Mouse (Mus musculus): ENCODE measurements around the gene Vtn. TPM values are rescaled to one million over a fixed set of nuclear protein-coding genes. Genes with fewer than 3 reads are reported as not detected.
"Not testable (repeated sequence)": the region's sequence is repeated elsewhere in the genome, so short reads cannot be mapped to it uniquely, and the experiment has no call there.

The Vtn gene
- polyA plus RNA-seq, 1 experiment from 2014 or later: 115 TPM

DNA sequence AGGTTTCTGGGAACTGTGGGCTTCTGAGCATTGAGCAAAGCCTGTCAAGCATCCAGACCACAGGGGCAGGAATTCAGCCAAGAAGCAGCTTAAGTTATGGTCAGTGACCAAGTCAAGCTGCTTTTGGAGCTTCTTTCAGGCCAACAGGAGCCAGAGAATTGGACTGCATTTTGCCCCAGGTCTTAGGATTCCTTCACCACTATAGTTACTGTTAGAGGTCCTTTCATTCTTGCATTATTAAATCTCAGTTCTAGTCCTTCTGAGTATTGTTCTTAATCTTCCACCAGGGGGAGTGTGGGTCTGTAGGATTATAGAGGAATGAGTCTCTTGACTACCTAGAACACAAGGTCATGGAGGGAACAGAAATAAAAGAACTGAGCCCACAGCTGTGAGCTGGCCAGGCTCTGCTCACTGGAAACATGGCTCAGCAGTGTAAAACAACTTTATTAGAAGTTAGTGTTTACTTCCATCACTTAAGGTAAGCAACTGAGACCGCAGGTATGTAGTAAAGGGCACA lies 23.6 kb downstream of the Vtn start:
- 86% methylated on average over 1 of the region's 1 CpGs for WGBS
- H3K27me3 ChIP-seq (ENCODE audit: control insufficient read depth, insufficient read depth, low read depth, low read length): no peaks in the 10 kb centered on the region
- no peak overlapping the region for H3K4me2 ChIP-seq (ENCODE audit: low read length)
- no peak for ATAC-seq
- H3K4me3 ChIP-seq (ENCODE audit: low read depth, low read length): no peak overlapping the region
- H3K9ac ChIP-seq (ENCODE audit: low read depth, low read length): no peak overlapping the region
- no peaks in the 10 kb centered on the region for H3K4me1 ChIP-seq (ENCODE audit: control insufficient read depth, insufficient read depth, low read length)
- H3K9me3 ChIP-seq (replicated peaks; ENCODE audit: control insufficient read depth, low read length, poor library complexity, severe bottlenecking): no peaks in the 10 kb centered on the region
- peaks cover 58% of the 10 kb centered on the region for H3K36me3 ChIP-seq (ENCODE audit: control insufficient read depth, insufficient read depth, low read length)
- no peak overlapping the region for H3K27ac ChIP-seq (ENCODE audit: low read length)

DNA sequence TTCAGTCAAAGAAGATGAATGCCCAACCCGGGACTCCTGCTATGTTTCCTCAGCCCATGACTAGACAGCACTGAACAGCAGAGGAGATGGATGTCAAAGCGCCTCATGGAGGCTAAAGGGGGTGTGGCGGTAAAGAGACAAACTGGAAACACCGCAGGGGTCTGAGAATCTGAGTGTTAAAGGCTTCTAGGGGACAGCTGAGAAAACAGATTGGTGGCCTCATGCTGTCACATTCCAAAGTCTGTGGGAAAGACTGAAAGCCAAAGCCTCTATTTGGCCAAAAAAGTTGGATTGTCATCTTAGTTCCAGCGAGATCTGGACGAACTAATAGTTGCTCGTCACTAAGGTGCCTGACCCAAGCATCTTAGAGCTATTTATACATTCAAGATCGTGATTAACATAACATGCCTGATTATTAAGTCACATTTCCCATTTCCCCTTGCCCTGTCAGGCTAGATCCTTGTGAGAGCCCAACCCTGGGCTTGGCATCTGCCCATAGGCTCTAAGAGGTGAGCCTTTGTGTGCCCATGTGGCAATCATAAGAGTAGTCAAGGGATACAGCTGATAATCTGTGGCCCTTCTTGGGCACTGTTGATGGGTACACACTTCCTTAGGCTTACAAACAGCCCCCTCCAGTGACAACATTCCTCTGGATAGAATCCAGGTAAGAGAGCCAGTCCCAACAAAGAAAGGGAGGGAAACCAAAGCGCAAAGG lies 24.5 kb downstream of the Vtn start:
- 80% methylated on average over 9 of the region's 9 CpGs for WGBS
- H3K27ac ChIP-seq (ENCODE audit: low read length): no peak overlapping the region
- H3K27me3 ChIP-seq (ENCODE audit: control insufficient read depth, insufficient read depth, low read depth, low read length): no peaks in the 10 kb centered on the region
- peaks cover 65% of the 10 kb centered on the region for H3K36me3 ChIP-seq (ENCODE audit: control insufficient read depth, insufficient read depth, low read length)
- ATAC-seq: no peak
- H3K4me1 ChIP-seq (ENCODE audit: control insufficient read depth, insufficient read depth, low read length): no peaks in the 10 kb centered on the region
- H3K4me2 ChIP-seq (ENCODE audit: low read length): no peak overlapping the region
- H3K9me3 ChIP-seq (replicated peaks; ENCODE audit: control insufficient read depth, low read length, poor library complexity, severe bottlenecking): no peaks in the 10 kb centered on the region
- no peak overlapping the region for H3K4me3 ChIP-seq (ENCODE audit: low read depth, low read length)
- H3K9ac ChIP-seq (ENCODE audit: low read depth, low read length): no peak overlapping the region

DNA sequence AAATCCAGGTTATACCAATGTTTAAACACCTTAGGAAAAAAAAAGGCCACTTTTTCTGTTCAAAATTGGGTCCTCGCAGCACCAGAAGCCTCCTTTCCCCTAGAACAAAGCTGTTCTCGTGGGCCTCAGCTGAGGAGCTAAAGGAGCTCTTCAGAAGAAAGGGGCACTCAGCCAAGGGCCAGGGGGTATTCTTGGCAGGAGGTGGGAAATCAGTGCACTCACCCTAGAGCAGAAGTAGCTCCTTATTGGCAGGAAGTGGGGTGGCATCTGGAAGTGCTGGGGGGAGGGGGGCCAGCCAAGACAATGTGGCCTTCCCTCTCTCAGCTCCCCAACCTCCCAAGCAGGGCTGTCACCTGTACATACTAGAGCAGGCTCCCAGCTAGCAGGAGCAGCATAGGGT lies 25.9 kb downstream of the Vtn start:
- H3K36me3 ChIP-seq (ENCODE audit: control insufficient read depth, insufficient read depth, low read length): peaks cover 77% of the 10 kb centered on the region
- H3K4me1 ChIP-seq (ENCODE audit: control insufficient read depth, insufficient read depth, low read length): no peaks in the 10 kb centered on the region
- H3K9ac ChIP-seq (ENCODE audit: low read depth, low read length): no peak overlapping the region
- H3K9me3 ChIP-seq (replicated peaks; ENCODE audit: control insufficient read depth, low read length, poor library complexity, severe bottlenecking): no peaks in the 10 kb centered on the region
- no peaks in the 10 kb centered on the region for H3K27me3 ChIP-seq (ENCODE audit: control insufficient read depth, insufficient read depth, low read depth, low read length)
- WGBS: 84% methylated on average over 2 of the region's 2 CpGs
- no peak overlapping the region for H3K4me3 ChIP-seq (ENCODE audit: low read depth, low read length)
- no peak overlapping the region for H3K27ac ChIP-seq (ENCODE audit: low read length)
- ATAC-seq: no peak
- H3K4me2 ChIP-seq (ENCODE audit: low read length): no peak overlapping the region

DNA sequence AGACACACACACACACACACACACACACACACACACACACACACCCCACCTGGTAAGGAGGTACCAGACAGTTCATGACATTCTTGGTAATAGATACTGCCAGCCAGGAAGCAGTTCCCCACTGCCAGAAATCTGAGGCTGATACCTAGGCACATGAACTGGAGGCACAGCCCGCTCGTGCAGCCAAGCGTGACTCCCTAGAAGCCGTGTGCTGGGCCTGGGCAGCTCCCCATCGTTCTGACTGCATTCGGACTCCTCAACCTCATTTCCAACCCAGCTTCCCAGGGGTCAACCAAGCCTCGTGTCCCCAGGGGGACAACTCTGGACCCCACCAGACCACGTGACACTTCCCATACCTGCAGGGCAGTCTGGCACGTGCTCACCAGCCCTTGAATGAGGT lies 29.8 kb downstream of the Vtn start:
- H3K4me1 ChIP-seq (ENCODE audit: control insufficient read depth, insufficient read depth, low read length): no peaks in the 10 kb centered on the region
- H3K36me3 ChIP-seq (ENCODE audit: control insufficient read depth, insufficient read depth, low read length): peaks cover 55% of the 10 kb centered on the region
- no peaks in the 10 kb centered on the region for H3K27me3 ChIP-seq (ENCODE audit: control insufficient read depth, insufficient read depth, low read depth, low read length)
- H3K9me3 ChIP-seq (replicated peaks; ENCODE audit: control insufficient read depth, low read length, poor library complexity, severe bottlenecking): no peaks in the 10 kb centered on the region
- 78% methylated on average over 9 of the region's 9 CpGs for WGBS
- H3K4me2 ChIP-seq (ENCODE audit: low read length): no peak overlapping the region
- H3K27ac ChIP-seq (ENCODE audit: low read length): no peak overlapping the region
- no peak for ATAC-seq
- H3K9ac ChIP-seq (ENCODE audit: low read depth, low read length): no peak overlapping the region
- no peak overlapping the region for H3K4me3 ChIP-seq (ENCODE audit: low read depth, low read length)

DNA sequence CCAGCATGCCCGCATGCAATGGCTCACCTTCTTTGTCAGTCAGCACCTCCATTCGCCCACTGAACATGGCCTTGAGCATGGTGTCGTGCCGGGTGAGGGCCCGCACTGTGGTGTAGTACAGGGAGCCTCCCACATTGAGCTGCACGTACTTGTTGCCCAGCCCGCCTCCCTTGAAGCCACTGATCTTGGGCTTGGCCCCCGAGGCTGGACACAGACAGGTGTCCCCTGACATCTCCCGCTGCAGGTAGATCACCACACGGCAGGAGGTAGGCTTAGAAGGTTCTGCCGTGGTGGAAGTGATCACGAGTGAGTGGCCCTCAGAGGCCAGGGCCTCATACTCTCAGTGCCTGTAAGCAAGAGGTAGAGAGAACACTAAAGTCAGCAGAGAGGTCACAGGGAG lies 31.1 kb downstream of the Vtn start:
- Histone ChIP-seq H3K36me3 (ENCODE audit: control insufficient read depth, insufficient read depth, low read length) (peaks cover 44% of the 10 kb centered on the region), H3K27me3 (ENCODE audit: control insufficient read depth, insufficient read depth, low read depth, low read length) (no peaks in the 10 kb centered on the region), H3K9me3 (replicated peaks; ENCODE audit: control insufficient read depth, low read length, poor library complexity, severe bottlenecking) (no peaks in the 10 kb centered on the region), H3K4me2 (ENCODE audit: low read length) (no peak overlapping the region), H3K9ac (ENCODE audit: low read depth, low read length) (no peak overlapping the region), H3K4me1 (ENCODE audit: control insufficient read depth, insufficient read depth, low read length) (peaks cover 9% of the 10 kb centered on the region), H3K4me3 (ENCODE audit: low read depth, low read length) (no peak overlapping the region), H3K27ac (ENCODE audit: low read length) (no peak overlapping the region)
- WGBS: 90% methylated on average over 12 of the region's 12 CpGs
- ATAC-seq: no peak

DNA sequence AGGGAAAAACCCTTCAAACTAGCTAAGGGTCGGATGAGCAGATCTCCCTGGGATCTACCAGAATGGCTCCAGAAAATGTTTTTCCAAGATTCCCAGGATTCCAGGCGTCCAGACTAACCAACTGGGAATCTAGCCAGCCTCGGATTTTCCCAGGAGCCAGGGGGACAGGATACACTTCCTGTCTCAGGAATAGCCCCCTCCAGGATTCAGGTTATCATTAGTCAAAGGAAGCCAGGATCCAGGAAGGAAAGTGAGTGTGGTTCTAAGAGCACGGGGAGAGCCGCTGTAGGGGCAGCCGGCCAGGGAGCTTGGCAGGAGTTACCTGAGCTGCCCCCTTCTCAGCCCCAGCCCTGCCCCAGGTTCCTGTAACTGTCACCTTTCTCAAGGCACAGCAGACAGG lies 32.2 kb downstream of the Vtn start:
- WGBS: 89% methylated on average over 6 of the region's 6 CpGs
- H3K27ac ChIP-seq (ENCODE audit: low read length): no peak overlapping the region

DNA sequence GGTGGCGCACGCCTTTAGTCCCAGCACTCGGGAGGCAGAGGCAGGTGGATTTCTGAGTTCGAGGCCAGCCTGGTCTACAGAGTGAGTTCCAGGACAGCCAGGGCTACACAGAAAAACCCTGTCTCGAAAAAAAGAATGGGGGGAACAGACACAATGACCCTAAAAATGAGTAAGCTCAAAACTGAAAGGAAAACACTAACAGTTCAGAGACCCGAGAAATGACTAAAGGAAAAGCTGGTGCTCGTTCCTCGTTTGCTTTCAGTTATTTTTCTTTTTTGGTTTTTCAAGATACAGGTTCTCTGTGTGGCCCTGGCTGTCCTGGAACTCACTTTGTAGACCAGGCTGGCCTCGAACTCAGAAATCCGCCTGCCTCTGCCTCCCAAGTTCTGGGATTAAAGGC lies 32.6 kb downstream of the Vtn start:
- ATAC-seq; H3K9ac ChIP-seq (ENCODE audit: low read depth, low read length); H3K4me2 ChIP-seq (ENCODE audit: low read length); H3K27me3 ChIP-seq (ENCODE audit: control insufficient read depth, insufficient read depth, low read depth, low read length); H3K4me3 ChIP-seq (ENCODE audit: low read depth, low read length); H3K27ac ChIP-seq (ENCODE audit: low read length); H3K9me3 ChIP-seq (replicated peaks; ENCODE audit: control insufficient read depth, low read length, poor library complexity, severe bottlenecking): not testable (repeated sequence)
- 94% methylated on average over 10 of the region's 10 CpGs for WGBS
- Histone ChIP-seq H3K4me1 (ENCODE audit: control insufficient read depth, insufficient read depth, low read length) (peaks cover 12% of the 10 kb centered on the region), H3K36me3 (ENCODE audit: control insufficient read depth, insufficient read depth, low read length) (peaks cover 30% of the 10 kb centered on the region)

More for the DNA sequence above, 32.2 kb downstream of the Vtn start:
- no peaks in the 10 kb centered on the region for H3K27me3 ChIP-seq (ENCODE audit: control insufficient read depth, insufficient read depth, low read depth, low read length)
- no peak overlapping the region for H3K4me2 ChIP-seq (ENCODE audit: low read length)
- H3K4me1 ChIP-seq (ENCODE audit: control insufficient read depth, insufficient read depth, low read length): peaks cover 12% of the 10 kb centered on the region
- ATAC-seq: no peak
- H3K9me3 ChIP-seq (replicated peaks; ENCODE audit: control insufficient read depth, low read length, poor library complexity, severe bottlenecking): no peaks in the 10 kb centered on the region
- H3K4me3 ChIP-seq (ENCODE audit: low read depth, low read length): no peak overlapping the region
- peaks cover 35% of the 10 kb centered on the region for H3K36me3 ChIP-seq (ENCODE audit: control insufficient read depth, insufficient read depth, low read length)
- H3K9ac ChIP-seq (ENCODE audit: low read depth, low read length): no peak overlapping the region

DNA sequence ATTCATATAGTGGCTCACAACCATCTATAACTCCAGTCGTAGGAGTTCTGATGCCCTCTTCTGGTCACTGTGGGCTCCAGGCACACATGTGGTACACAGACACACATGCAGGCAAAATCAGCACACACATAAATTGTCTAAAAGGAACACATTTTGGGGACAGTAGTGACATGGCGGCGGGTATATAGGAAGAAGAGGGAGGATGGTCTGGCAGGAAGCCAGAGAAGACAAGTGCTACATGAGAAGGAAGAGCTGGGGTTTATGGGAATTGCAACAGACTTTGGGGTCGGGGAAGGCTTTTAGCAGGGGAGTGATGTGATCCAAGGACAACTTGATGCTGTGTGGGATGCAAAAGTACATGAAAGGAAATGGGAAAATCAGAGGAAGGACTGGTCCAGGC lies 35.6 kb downstream of the Vtn start:
- H3K9me3 ChIP-seq (replicated peaks; ENCODE audit: control insufficient read depth, low read length, poor library complexity, severe bottlenecking): no peaks in the 10 kb centered on the region
- H3K4me1 ChIP-seq (ENCODE audit: control insufficient read depth, insufficient read depth, low read length): peaks cover 29% of the 10 kb centered on the region
- peaks cover 10% of the 10 kb centered on the region for H3K36me3 ChIP-seq (ENCODE audit: control insufficient read depth, insufficient read depth, low read length)
- H3K9ac ChIP-seq (ENCODE audit: low read depth, low read length): no peak overlapping the region
- WGBS: 90% methylated on average over 4 of the region's 4 CpGs
- no peak overlapping the region for H3K27ac ChIP-seq (ENCODE audit: low read length)
- H3K27me3 ChIP-seq (ENCODE audit: control insufficient read depth, insufficient read depth, low read depth, low read length): no peaks in the 10 kb centered on the region
- no peak for ATAC-seq
- no peak overlapping the region for H3K4me3 ChIP-seq (ENCODE audit: low read depth, low read length)
- peak overlapping the region; percentile 69 for H3K4me2 ChIP-seq (ENCODE audit: low read length)

DNA sequence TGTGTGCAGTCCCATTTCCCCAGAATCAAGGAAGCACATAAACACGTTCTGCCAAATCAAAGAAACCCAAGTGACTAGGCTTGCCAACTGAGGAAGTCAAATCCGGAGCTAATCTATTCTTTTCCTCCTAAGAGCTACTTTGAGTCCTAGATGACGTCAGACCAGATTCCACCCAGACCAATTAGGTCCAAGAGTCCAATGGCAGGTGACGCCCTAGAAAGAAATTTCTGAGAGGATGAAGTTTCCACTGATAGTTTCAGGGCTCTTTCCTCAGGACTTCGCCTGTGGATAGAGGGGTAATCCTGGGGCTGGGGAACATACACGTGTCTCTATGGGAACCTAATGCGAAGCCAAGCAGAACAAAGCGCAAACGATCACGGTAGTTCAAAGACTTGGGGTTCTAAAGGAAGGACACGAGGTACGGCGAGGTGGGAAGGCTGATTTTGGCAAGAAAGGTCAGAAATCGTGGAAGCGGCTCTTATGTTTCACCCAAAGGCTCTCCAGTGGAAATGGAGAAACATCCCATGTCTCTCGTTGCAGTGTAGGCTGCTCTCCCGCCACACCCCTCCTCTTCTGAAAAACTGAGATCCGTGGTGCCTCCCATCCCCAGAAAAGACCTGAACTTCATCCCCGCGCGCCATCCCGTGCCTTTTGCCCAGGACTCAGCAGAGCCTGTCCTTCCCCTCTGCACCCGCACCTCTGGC lies 36.6 kb downstream of the Vtn start:
- Histone ChIP-seq H3K4me3 (ENCODE audit: low read depth, low read length) (peak overlapping the region; percentile 67), H3K9ac (ENCODE audit: low read depth, low read length) (peak overlapping the region; percentile 83), H3K27ac (ENCODE audit: low read length) (peak overlapping the region; percentile 92), H3K9me3 (replicated peaks; ENCODE audit: control insufficient read depth, low read length, poor library complexity, severe bottlenecking) (no peaks in the 10 kb centered on the region), H3K36me3 (ENCODE audit: control insufficient read depth, insufficient read depth, low read length) (peaks cover 9% of the 10 kb centered on the region; the same call in 1 of the 2 replicates), H3K4me1 (ENCODE audit: control insufficient read depth, insufficient read depth, low read length) (peaks cover 29% of the 10 kb centered on the region), H3K4me2 (ENCODE audit: low read length) (peak overlapping the region; percentile 69), H3K27me3 (ENCODE audit: control insufficient read depth, insufficient read depth, low read depth, low read length) (no peaks in the 10 kb centered on the region)
- peak; percentile 23 for ATAC-seq
- WGBS: under 1% methylated on average over 23 of the region's 23 CpGs

Measured in midbrain, embryonic 16.5 days (tissue).